Mouse (Mus musculus): ENCODE measurements around the gene Tsc22d2. TPM values are rescaled to one million over a fixed set of nuclear protein-coding genes. Genes with fewer than 3 reads are reported as not detected.
A peak's percentile ranks its signal among the peaks of the same experiment; 100 is the strongest.

The Tsc22d2 gene
- total and polyA plus RNA-seq, 2 experiments from 2014 or later, result 6.9 to 35.8 TPM

DNA sequence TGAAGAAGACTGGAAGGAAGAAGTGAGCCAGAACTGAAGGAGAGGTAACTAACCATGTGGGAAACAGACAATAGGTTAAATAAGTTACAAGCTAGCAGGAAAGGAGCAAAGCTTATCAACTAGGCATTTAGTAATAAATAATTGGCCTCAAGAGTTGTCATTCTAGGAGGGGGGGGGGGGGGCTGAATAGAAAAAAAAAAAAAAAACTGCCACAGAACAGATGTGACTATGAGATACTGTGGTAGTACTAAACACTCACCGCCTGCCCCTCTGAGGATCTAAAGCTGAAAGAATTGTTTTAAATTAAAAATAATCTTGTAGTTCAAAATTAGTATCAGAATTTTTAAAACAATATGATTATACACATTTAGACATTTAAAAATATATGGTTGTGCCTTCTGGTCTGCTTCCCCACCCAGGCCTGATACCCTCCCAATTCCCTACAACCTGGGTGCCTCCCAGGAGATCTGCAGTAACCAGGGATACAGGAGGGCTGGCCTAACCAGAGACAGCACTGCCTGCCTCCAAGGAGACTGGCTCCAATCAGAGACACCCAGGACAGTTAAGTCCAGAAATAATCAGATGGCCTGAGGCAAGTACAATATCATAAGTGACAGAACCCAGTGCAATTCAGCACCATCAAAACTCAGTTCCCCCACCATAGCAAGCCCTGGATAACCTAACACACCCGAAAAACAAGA, 64.4 kb downstream of the Tsc22d2 start:
- Histone ChIP-seq H3K4me1 (ENCODE audit: control insufficient read depth, insufficient read depth) (0 out of 2 replicates have a peak, but pooled peaks cover 3% of the 10 kb centered on the region), H3K4me3 (ENCODE audit: low read depth, low read length) (no peak overlapping the region), H3K4me2 (ENCODE audit: low read depth, low read length) (no peak overlapping the region), H3K27ac (ENCODE audit: low read depth) (no peak overlapping the region), H3K36me3 (replicated peaks; ENCODE audit: control insufficient read depth, insufficient read depth, low read length) (no peaks in the 10 kb centered on the region), H3K9me3 (replicated peaks; ENCODE audit: control insufficient read depth, low read length) (no peaks in the 10 kb centered on the region), H3K9ac (replicated peaks; ENCODE audit: low read depth, low read length) (no peak overlapping the region), H3K27me3 (ENCODE audit: control insufficient read depth, insufficient read depth, low read length) (no peaks in the 10 kb centered on the region)
- no peak for ATAC-seq (ENCODE audit: insufficient read depth, low read depth)
- 77% methylated on average over 2 of the region's 2 CpGs for WGBS
- TF ChIP-seq EP300 (IDR thresholded peaks at IDR 0.05; ENCODE audit: low read depth) (no peak), CTCF (IDR thresholded peaks at IDR 0.05; ENCODE audit: low read depth) (no peak)
- no peak for DNase-seq (ENCODE audit: low spot score)

DNA sequence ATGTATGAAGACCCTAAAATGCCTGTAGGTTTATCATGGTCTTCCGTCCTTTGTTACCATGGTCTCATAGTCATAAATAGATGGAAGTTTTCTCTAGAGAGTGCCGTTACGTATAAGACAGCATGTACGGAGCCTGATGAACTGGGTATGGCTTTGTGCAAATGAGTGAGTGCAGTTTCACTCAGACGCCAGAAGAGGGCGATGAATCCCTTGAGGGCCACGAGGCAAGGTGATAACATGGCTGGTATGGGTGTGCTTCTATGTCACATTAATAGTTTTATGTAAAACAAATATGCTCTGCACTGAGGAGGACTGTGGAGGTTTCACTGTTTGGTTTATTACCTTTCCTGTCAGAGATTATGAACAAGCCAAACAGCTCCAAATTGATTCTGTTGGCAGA, 71.4 kb downstream of the Tsc22d2 start:
- Histone ChIP-seq H3K4me2 (ENCODE audit: low read depth, low read length) (no peak overlapping the region), H3K9me3 (replicated peaks; ENCODE audit: control insufficient read depth, low read length) (peaks cover 5% of the 10 kb centered on the region; the same call in 1 of the 2 replicates), H3K9ac (replicated peaks; ENCODE audit: low read depth, low read length) (no peak overlapping the region), H3K27me3 (ENCODE audit: control insufficient read depth, insufficient read depth, low read length) (no peaks in the 10 kb centered on the region), H3K4me3 (ENCODE audit: low read depth, low read length) (no peak overlapping the region), H3K4me1 (ENCODE audit: control insufficient read depth, insufficient read depth) (0 out of 2 replicates have a peak, but pooled peaks cover 3% of the 10 kb centered on the region), H3K36me3 (replicated peaks; ENCODE audit: control insufficient read depth, insufficient read depth, low read length) (no peaks in the 10 kb centered on the region), H3K27ac (ENCODE audit: low read depth) (no peak overlapping the region)
- ATAC-seq (ENCODE audit: insufficient read depth, low read depth), result no peak
- DNase-seq (ENCODE audit: low spot score), result no peak
- peak; percentile 31; the same call in 1 of the 2 replicates for TF ChIP-seq CTCF (IDR thresholded peaks at IDR 0.05; ENCODE audit: low read depth)
- TF ChIP-seq EP300 (IDR thresholded peaks at IDR 0.05; ENCODE audit: low read depth), result no peak
- 76% methylated on average over 7 of the region's 7 CpGs for WGBS

DNA sequence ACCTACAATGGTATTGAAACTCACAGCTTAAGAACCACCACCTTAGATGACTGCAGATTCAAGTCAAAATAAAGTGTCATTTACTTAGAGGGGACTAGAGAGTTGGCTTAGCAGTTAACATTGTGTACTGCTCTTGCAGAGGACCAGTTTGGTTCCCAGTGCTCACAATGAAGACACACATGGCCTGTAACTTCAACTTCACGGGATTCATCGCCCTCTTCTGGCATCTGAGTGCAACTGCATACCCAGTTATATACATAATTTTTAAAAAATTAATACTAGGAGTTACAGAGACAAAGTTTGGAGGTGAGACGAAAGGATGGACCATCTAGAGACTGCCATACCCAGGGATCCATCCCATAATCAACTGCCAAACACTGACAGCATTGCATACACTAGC, 72.6 kb downstream of the Tsc22d2 start:
- H3K27ac ChIP-seq (ENCODE audit: low read depth), result no peak overlapping the region
- ATAC-seq (ENCODE audit: insufficient read depth, low read depth) (no peak), DNase-seq (ENCODE audit: low spot score) (no peak)
- 71% methylated on average over 3 of the region's 3 CpGs for WGBS
- H3K36me3 ChIP-seq (replicated peaks; ENCODE audit: control insufficient read depth, insufficient read depth, low read length), result no peaks in the 10 kb centered on the region
- peaks cover 5% of the 10 kb centered on the region; the same call in 1 of the 2 replicates for H3K9me3 ChIP-seq (replicated peaks; ENCODE audit: control insufficient read depth, low read length)
- TF ChIP-seq CTCF (IDR thresholded peaks at IDR 0.05; ENCODE audit: low read depth), result peak; percentile 12; the same call in 1 of the 2 replicates
- TF ChIP-seq EP300 (IDR thresholded peaks at IDR 0.05; ENCODE audit: low read depth), result no peak
- no peak overlapping the region for H3K4me3 ChIP-seq (ENCODE audit: low read depth, low read length)
- no peaks in the 10 kb centered on the region for H3K4me1 ChIP-seq (ENCODE audit: control insufficient read depth, insufficient read depth)
- no peak overlapping the region for H3K9ac ChIP-seq (replicated peaks; ENCODE audit: low read depth, low read length)
- no peaks in the 10 kb centered on the region for H3K27me3 ChIP-seq (ENCODE audit: control insufficient read depth, insufficient read depth, low read length)
- H3K4me2 ChIP-seq (ENCODE audit: low read depth, low read length), result no peak overlapping the region

DNA sequence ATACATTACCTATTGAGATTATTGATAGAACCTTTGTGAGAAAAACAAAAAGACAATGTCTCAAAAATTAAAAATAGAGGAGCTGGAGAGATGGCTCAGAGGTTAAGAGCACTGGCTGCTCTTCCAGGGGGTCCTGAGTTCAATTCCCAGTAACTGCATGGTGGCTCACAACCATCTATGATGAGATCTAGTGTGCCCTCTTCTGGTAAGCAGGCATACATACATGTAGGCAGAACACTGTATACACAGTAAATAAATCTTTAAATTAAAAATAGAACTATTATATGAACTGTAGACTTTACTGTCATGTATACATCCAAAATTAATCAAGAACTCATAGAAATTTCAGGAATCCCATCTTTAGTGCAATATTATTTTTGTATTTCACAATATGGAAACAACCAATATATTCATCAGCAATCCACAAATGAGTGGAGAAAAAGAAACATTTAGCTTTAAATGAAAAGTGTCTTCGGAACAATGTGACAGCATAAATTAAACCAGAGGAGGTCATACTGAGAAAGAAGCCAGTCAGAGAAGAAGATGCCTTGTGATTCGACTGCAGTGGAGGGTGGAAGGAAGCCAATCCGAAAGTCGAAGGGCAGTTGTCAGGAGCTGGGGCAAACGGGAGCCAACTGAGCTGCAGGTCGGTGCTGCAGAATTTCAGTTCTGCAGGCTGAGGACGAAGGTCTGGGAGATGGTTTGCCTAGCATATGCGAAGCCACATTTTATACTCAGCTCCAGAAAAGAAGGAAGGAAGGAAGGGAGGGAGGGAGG, 73.7 kb downstream of the Tsc22d2 start:
- Histone ChIP-seq H3K4me2 (ENCODE audit: low read depth, low read length) (no peak overlapping the region), H3K27me3 (ENCODE audit: control insufficient read depth, insufficient read depth, low read length) (no peaks in the 10 kb centered on the region), H3K4me1 (ENCODE audit: control insufficient read depth, insufficient read depth) (no peaks in the 10 kb centered on the region), H3K4me3 (ENCODE audit: low read depth, low read length) (no peak overlapping the region), H3K9me3 (replicated peaks; ENCODE audit: control insufficient read depth, low read length) (peaks cover 5% of the 10 kb centered on the region; the same call in 1 of the 2 replicates), H3K9ac (replicated peaks; ENCODE audit: low read depth, low read length) (no peak overlapping the region), H3K36me3 (replicated peaks; ENCODE audit: control insufficient read depth, insufficient read depth, low read length) (no peaks in the 10 kb centered on the region), H3K27ac (ENCODE audit: low read depth) (no peak overlapping the region)
- no peak for ATAC-seq (ENCODE audit: insufficient read depth, low read depth)
- 70% methylated on average over 7 of the region's 8 CpGs for WGBS
- DNase-seq (ENCODE audit: low spot score), result no peak
- TF ChIP-seq EP300 (IDR thresholded peaks at IDR 0.05; ENCODE audit: low read depth) (no peak), CTCF (IDR thresholded peaks at IDR 0.05; ENCODE audit: low read depth) (peak; percentile 28)

DNA sequence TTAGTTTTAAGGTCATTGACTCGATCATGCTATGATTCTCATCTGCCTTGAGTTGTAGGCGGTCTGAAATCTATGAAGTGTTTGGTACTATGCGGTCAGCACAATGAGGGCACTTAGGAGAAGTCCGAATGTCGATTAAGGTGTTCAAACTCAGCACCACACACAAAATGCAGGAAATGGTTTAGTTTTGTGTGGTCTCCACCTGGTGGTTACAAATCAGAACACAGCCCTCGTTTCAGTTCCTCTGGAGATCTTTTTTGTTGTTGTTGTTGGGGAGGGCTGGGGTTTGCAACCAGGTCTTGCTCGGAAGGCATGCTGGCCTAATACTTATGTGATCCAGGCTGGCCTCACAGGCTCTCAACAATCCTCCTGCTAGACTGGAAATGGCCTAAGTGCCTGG, 76.3 kb downstream of the Tsc22d2 start:
- Histone ChIP-seq H3K36me3 (replicated peaks; ENCODE audit: control insufficient read depth, insufficient read depth, low read length) (no peaks in the 10 kb centered on the region), H3K4me2 (ENCODE audit: low read depth, low read length) (no peak overlapping the region), H3K4me3 (ENCODE audit: low read depth, low read length) (no peak overlapping the region), H3K9me3 (replicated peaks; ENCODE audit: control insufficient read depth, low read length) (peaks cover 5% of the 10 kb centered on the region; the same call in 1 of the 2 replicates), H3K4me1 (ENCODE audit: control insufficient read depth, insufficient read depth) (no peaks in the 10 kb centered on the region), H3K27ac (ENCODE audit: low read depth) (no peak overlapping the region), H3K27me3 (ENCODE audit: control insufficient read depth, insufficient read depth, low read length) (no peaks in the 10 kb centered on the region), H3K9ac (replicated peaks; ENCODE audit: low read depth, low read length) (no peak overlapping the region)
- TF ChIP-seq CTCF (IDR thresholded peaks at IDR 0.05; ENCODE audit: low read depth) (peak; percentile 64), EP300 (IDR thresholded peaks at IDR 0.05; ENCODE audit: low read depth) (no peak)
- no peak for ATAC-seq (ENCODE audit: insufficient read depth, low read depth)
- DNase-seq (ENCODE audit: low spot score), result no peak
- 56% methylated on average over 7 of the region's 7 CpGs for WGBS

All from heart, postnatal 0 days (tissue).